Mouse (Mus musculus): ENCODE data around the gene Bmf.

DNA sequence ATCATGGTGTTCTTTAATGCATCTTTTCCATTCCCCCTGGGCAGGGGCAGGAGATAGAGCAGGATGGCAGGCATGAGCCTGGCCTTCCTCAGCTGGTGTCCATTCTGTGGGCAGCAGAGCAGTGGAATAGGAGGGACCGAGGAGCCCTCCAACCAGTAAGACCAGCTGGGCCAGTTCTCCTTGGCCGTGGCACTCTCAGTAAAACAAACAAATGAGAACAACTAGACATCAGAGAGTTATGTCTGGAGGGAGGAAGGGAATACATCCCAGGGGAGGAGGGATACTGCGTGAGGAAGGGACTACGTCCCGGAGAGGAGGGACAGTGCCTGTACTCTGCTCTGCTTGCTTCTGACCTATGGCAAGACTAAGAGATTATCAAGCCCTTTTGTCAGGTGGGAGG lies 36.5 kb upstream of the Bmf start:
- no peak for TF ChIP-seq CTCF (IDR thresholded peaks at IDR 0.05)
- no peak for TF ChIP-seq POLR2A (IDR thresholded peaks at IDR 0.05; ENCODE audit: insufficient read depth, low read depth, low read length)
- no peak for TF ChIP-seq EP300 (IDR thresholded peaks at IDR 0.05; ENCODE audit: insufficient read depth, low read depth, low read length)
